Mouse (Mus musculus) thymus, postnatal 25 days (tissue): Measurements from ENCODE around the gene Sorcs2.

Experiments
- DNase-seq: peaks from one replicate; pipeline ENCODE4 v3.0.0; 2022

Gene Sorcs2

DNA sequence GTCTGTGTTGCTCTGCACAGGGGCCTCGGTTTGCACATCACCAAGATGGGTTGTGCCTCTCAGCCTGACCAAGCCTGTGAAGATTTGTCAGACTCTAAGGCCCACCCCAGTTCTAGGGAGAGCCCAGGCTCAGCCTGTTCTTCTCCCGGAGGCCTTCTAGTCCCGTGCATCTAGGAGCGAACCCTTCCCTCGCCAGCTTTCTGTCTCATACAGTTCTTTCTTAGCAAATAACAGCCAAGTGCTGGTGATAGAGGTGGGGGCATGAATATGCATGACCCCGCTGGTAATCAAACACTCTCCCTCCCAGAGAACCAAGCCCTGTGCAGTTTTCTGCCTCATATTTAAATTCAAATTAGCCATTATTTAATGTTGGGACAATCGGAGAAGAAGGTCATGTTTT is 282.4 kb downstream of the Sorcs2 start:
- no peak for DNase-seq

DNA sequence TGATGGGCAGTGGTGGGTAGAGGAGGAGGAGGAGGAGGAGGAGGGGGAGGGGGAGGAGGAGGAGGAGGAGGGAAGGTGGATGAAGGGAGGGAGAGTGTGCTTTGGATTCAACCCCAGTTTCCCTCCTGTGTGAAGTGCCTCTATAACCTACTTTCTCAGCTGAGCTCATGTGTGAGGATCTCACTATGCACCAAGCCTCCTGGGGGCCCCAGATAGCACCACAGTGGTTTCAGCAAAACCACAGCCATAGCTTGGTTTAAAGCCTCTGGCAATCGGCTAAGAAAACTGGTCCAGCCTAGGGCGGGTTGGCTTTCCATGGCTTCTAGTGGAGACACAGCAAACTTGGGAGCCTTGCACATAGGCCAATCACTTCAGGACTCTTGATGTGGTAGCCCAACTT is 284.2 kb downstream of the Sorcs2 start:
- DNase-seq: no peak

DNA sequence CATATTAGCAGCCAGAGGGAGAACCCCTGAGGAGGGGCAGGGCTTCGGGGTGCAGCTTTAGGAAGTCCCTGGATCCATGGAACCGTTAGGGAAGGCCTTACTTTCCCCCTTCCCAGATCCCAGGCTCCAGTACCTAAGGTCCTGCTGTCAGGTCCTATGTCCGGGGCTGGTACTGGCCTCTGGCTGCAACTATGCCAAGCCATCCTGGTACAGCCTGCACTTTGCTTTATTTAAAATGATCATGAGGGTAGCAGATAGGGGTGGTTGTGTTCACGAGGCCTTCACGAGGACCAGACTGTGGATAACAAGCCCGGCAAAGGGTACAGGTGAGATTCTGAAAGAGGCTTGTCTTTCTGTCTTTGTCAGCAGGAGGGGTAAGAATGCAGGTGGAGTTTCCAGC is 285.2 kb downstream of the Sorcs2 start:
- no peak for DNase-seq

DNA sequence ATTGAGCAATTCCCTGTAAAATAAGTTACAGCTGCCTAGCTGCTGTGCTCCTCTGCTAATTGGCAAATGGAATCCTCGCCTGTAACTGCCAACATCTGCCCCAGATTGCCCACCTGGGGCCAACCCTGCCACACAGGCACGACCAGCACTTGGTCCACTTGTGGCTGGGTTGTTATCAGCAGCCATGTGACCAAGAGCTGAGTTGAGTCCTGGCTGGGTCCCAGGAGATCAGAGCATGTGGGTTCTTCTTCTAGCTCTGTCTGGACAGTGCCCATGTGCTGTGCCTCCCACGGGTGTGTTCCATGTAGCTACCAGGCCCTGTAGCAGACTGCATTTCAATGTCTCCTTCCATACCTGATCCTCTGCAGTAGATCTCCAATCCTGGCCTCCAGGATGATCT is 286.4 kb downstream of the Sorcs2 start:
- no peak for DNase-seq

DNA sequence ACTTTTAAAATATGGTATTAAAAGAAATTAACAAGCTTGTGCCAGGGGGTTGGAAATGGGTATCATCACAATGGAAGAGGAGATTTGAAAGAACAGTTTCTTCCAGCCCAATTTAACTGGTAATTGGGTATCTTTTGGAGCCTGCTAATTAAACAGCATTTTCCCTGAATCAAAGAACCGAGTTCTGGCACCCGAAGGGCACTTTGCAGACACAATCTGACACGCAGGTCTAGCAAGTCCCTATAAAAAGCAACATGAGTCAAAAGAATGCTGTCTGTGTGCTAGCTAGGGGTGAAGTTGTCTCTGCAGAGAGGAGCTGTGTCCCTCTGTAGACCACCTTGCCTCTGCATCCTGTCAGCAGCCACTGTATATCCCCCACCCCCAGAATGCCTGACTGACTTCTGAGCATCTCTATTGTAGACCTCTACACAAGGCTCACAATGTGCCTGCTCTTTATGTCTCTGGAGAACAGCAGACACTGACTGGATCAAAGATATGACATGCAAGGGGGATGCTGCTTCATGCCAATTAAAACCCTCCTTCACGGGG is 289.5 kb downstream of the Sorcs2 start:
- DNase-seq: no peak

DNA sequence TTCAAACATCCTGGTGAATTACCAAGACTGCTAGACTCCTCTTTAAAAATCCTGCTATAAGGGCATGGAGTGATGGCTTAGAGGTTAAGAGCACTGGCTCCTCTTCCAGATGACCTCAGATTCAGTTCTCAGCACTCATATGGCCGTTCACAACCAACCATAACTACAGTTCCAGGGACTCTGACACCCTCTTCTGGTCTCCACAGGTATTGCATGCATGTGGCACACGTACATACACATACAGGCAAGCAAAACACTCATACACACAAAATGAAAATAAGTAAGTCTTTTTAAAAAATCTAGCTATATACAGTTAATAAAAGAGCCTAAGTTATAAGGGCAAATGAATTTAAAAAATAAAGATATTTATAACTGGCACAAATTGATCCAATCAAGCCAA is 294.5 kb downstream of the Sorcs2 start:
- DNase-seq: no peak

DNA sequence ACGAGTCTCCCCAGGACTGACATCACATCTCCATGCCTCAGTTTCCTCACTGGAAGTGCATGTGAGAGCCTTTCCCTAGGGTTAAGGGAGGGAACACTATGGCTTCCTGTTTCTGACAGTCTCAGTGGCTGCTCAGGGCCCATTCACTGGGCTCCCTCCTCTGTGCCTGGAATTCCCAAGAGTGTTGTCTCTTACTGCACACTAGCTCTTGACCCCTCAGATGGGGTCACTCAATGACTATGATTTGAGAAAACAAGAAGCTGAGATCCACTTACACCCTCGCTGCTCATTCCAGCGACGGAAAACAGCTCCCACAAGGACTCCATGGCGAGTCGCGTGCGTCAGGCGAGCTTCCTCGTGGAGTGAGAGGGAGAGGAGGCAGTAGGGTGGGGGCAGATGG is 296.8 kb downstream of the Sorcs2 start:
- no peak for DNase-seq

DNA sequence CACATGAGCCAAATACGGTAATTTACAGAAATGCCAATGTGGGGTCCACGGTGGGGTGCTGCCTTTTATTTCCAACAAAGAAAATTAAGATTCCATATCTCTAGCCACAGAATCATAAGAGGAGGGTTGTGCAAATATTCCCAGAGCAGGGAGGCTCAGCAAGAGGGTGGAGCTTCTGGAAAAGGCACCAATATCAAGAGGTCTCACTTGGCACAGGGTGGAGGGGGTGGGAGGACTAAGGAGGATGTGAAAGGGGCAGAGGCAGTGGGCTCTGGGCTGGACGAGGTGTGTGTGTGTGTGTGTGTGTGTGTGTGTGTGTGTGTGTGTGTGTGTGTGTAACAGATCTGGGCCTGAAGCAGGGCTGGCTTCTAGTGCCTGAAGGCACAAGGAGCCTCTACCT is 297.5 kb downstream of the Sorcs2 start:
- no peak for DNase-seq

DNA sequence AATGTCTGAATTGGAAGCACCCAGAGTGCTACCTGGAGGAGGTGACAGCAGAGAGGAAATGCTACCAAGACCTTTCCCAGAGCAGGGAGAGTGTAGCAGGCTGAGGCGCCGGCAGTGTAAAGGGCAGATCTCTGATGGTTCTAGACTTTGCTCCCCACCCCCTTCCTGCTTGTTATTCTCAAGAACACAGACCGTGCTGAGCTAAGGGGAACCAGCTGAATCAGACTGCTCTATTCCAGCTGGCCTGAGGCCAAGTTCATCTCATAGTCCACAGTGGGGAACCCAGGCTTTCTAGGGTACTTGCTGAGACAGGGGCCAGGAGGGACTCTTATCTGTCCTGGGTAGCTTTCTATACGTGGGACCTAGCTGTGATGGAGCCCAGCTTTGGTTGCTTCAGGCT is 298.3 kb downstream of the Sorcs2 start:
- peak; percentile 14 for DNase-seq

DNA sequence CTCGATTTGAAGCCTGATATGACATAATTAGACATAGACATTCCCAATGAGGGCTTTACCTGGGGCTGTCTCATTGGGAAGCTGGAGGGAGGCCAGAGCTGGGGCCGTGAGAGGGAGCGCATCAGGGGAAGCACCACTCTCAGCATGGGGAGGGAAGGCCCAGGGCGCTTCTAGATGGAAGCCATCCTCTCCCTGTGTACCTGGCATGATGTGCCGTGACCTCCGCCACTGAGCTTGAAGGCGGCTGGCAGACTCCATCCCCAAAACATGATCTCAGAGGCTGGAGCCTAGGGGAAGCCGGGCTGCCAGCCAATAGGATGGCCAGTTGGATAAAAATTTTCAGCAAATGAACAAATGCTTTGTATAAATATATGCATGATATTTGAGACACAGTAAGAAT is 301.9 kb downstream of the Sorcs2 start:
- no peak for DNase-seq

DNA sequence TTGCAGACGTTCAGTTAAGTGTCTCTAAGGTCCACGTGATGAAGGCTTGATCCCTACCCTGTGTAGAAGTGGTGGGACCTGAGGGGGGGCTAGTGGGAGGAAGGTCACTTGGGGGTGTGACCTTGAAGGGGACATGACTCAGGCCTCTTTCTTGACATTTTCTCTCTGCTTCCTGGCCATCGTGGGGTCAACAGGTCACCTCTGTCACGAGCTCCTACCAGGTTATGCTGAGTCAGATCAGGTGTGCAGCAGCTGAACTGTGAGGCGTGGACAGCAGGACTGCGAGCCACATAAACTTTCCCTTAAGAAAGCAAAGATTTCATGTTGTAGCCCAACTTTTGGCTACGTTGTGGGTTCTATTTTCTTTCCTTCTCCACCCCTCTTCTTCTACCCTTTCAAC is 307.9 kb downstream of the Sorcs2 start:
- DNase-seq: peak; percentile 12

DNA sequence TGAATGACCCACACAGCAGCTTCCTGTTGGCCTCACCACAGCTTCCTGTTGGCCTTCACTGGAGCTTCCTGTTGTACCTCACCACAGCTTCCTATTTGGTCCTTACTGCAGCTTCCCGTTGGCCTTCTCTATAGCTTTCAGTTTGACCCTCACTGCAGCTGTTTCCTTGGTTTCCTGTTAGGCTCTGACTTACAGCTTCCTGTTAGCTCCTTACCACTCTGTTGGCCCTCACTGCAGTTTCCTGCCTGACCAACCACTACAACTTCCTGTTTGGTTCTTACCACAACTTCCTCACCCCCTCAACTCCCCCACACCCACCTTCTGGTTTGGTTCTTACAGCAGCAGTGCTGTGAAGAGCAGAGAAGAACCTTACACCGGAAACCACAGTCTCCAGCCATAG is 308.7 kb downstream of the Sorcs2 start:
- DNase-seq: peak; percentile 79

DNA sequence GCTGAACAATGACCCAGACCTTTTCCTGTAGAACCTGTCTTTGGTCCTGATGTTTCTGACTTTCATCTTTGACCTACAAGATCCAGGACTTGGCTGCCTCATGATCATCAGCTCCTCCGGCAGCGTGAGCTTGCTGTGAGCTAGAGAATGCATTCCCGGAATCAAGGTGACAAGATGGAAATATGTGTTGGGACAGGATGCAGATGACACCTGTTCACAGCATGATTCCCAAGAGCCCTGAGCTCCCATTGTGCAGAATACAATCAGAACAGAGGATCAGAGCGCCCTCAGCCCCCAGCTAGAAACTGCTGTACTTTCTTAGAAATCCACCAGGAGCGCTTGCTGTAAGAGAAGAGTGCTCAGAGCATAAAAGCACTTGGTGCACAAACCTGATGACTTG is 311.0 kb downstream of the Sorcs2 start:
- DNase-seq: no peak

DNA sequence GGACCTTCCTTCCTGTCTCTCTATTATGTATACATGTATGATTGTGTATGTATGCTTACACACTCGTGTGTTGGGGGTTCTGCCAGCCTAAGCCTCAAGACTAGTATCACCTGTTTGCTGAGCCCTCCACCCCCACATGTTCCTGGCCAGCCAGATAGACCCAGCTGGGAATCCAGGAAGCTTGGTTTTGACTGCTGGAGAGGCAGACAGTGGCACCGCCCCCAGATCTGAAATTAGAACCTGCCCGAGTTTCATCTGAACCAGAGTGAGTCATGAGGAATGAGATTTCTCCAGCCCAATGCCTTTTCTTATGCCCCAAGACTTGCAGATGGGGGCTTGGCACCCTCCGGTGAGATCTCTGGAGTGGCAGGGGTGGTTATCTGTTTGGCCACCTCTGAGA is 312.3 kb downstream of the Sorcs2 start:
- no peak for DNase-seq

DNA sequence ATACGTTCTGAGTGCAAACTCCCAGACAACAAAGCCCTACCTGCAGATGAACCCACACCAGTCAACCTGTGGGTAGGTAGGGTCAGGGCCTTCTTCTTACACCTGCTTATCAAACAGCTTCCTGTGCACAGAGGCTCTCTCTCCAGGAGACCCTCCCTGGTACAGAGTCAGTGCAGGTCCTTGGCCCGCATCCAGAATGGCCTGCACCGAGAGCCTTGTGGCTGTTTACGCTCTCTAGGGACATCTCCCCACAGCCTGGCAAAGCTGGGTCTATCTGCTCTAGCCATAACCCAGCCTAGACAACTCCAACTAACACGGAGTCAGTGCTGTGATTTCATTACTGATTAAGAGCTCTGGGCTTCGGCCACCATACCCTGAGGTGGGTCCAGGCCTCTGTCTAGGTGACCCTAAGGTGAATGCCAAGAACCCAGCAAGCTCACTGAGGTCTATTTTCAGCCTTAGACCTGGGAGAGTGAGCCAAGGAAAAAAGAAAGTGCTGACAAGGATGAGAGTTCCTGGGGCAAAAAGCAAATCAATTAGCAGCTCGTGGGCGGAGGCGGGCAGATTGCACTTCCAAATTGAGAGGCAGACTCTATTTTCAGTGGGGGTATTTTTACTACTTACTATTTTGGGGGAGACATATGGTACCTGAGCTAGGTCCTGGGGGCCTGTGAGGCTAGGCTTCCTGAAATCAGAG is 313.9 kb downstream of the Sorcs2 start:
- no peak for DNase-seq

DNA sequence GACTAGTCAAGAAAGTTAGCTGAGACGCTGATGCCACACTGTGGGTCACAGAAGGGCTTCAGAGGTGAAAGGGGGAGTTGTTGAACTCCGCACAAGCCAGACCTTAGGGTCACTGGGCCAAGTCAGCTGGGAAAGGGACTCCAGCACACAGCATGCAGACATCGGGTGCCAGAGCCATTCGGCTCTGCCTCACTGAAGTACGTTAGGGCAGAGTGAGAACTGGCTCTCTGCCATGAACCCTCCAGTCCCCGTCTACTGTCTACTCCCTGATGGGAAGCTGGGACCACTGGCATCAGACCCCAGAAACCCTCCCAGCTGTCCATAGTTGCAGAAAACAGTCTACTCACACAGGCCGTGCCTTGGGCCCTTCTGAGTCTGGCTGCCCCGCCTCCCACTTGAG is 316.9 kb downstream of the Sorcs2 start:
- no peak for DNase-seq

DNA sequence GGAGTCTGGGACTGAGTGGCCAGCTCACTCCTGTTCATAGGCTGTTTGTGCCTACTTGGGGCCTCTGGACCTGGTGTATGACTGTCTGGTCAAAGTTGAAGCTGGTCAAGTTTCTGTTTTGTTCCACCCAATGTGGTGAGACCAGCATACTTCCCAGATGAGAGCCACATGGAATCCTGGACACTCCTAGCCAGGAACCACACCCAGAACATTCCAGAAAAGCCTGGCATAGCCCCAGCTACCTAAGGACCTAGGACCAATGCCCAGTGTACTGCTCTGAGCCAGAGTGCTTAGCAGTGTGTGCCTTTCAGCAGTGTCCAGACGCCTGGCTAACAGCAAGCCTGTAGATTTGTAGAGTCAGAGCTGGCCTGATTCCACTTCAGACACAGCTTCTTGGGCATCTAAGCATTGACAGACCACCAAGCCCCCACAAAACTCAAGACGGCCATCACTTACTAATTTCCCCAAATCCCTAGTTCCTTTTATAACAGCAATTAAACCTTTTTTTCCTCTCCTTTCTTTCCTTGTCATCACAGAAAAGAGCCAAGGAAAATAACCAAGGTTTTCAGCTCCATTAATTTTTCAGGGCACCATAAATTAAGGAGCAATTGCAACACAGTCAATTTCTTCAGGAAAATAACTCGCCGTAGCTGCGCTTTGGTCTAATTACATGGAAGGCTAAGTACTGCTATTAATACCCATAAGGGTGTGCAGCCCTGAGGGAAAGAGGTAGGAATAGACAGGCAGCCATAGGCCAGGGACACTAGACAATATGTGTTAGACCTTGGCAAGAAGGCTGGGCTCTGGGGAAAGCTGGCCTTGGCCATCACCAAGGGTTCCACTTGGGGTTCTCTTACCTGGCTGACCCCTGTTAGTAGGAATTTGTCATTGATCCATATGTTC is 322.5 kb downstream of the Sorcs2 start:
- DNase-seq: no peak

DNA sequence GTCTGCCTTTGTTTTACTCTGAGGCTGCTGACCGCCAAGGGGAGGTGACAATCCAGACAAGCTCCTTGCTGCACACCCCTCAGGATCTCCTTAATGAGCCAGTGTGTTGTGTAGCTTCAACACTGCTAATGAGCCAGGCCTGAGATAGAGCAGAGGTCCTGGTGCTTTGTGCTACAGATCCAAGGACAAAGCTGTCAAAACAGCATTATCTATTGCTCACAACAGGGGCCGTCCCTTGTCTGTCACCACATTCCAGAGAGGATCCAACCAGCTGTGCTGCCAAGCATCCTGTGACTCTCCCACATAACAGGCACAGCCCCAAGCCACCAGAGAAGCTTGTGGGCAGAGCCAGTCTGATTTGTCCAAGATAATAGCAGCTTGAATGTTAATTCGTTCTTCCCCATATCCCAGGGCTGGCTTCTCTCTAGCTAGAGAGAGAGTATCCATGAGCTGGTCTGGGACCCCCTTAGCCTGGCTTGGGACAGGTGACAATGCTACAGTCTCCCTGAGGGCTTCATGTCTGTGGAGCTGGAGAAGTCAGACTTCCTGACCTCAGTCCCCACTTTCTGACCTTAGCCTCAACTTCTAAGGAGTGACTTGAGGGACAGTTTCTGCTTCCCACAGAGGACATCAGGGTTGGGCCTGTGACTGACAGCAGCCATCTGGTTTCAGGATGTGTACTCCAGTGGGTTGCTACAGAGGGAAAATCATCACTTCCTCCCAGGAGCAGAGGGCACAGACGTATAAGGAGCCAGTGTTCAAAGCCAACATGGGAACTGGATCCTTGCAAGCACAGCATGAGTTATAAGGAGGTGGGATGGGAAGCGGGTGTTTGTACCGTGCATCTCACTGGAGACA is 328.2 kb downstream of the Sorcs2 start:
- DNase-seq: no peak

DNA sequence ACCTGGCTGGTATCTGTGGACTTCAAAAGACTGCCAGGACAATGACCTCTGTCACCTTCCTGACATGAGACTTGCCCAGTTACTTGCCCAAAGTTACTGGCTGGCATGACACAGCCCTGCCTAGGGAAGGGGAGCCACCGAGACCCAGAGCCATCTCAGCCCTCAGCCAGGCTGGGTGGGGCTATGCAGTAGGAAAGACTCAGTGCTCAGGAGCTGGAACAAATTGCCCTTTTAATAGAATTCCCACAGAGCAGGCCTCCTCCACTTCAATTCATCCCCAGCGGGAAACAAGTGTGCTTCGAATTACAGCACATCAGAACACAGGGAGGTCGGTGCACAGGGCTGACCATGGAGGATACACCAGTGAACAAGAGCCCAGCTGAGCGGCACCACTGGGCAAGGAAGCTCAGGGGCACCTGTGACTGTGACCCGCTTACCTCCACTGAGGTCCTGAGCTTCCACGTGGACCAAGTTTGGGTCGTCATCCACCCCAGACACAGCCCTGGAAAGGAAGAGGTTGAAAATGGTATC is 330.2 kb downstream of the Sorcs2 start:
- no peak for DNase-seq

DNA sequence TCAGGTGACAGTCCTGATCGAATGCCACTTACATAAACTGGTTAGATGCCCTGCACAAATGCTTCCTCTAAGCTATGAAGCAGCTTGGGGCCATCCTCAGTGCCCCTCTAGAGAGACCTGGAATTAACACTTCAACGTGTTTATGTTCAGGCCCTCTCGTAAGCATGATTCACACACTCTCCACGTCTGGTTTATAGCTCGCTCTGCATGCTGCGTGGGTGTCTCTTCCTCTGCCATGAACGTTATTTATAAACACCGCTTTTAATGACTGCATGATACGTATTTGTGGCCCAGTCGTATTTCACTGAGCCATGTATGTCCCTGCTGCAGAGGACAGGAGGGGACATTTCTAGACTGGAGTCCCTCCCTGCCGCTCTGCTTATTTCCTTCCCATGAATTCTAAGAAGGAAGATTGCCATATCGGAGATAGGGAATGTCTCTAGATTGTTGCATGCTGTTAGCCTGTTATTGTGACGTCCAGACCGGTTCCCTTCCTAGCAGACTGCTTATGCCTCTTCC is 340.1 kb downstream of the Sorcs2 start:
- DNase-seq: no peak

DNA sequence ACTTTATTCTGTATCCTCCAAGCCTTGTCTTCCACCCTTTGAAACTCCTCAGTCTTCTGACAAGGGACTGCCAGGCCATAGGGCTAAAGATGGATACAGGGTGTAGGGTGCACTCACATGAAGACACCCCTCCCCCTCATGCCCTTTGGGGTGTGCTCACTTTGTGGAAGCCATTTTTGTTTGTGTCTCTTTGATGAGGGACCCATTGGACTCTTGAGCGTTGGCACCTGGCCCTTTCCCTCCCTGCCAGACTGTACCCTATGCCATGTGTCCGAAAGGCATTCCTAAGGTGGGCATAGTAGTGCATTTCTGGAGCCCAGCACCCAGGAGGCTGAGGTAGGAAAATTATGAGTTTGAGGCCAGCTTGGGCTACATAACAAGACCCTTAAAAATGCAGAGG is 341.0 kb downstream of the Sorcs2 start:
- no peak for DNase-seq

DNA sequence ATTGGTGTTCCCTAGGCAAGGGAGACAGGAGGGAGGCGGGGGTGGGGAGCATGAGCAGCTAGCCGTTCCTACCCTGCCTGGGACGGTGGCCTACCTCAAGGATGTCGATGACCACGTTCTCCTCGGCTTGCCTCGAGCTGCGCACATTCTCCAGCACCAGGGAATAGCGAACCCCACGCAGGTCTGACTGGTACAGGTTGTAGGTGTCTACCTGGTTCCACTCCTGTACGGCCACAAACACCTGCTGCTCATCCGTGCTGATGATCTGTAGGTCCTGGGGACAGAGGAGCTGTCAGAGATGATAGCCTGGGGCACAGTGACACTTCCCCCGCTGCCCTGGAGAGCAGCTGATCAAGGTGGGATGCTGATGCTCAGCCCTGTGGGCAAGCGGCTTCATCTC is 342.1 kb downstream of the Sorcs2 start:
- no peak for DNase-seq

DNA sequence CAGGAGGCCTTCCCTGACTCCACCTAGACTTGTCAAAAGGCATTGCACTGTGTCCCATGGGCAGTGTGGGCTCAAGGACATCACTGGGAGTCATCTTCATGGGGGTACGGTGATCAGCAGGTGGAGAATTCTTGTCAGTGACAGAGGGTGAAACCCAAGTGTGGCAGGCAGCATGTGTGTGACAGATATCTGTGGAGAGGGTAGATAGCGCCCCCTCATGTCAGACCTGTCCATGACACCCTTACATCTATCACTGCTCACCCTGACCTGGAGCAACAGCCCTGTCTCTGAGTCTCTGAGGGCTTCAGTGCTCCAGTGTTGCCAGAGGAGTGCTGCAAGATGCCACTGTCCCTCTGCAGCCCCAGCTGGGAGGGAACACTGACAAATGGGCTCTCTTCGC is 343.4 kb downstream of the Sorcs2 start:
- DNase-seq: no peak
